ENCODE assay signal across 8 mouse cellular contexts in genomic region chr2:93976436-93977252, GRCm38 (mm10). TPM values are rescaled to one million over a fixed set of nuclear protein-coding genes. Genes with fewer than 3 reads are reported as not detected.
DNase-seq lines count a peak whose midpoint lies in the region; ATAC-seq lines count a peak whose summit lies in the region.

No protein-coding gene starts in this region.

- no peaks in the 10 kb centered on the region for H3K27me3 ChIP-seq in hindbrain, embryonic 16.5 days (replicated peaks; ENCODE audit: control insufficient read depth, insufficient read depth, low read length)

- peak overlapping the region; percentile 73 for H3K9ac ChIP-seq in hindbrain, embryonic 16.5 days (ENCODE audit: low read depth, low read length)

- H3K4me1 ChIP-seq in hindbrain, embryonic 16.5 days (ENCODE audit: control insufficient read depth, insufficient read depth, low read depth, low read length) = peaks cover 23% of the 10 kb centered on the region

- peak overlapping the region; percentile 47 for H3K4me3 ChIP-seq in hindbrain, embryonic 16.5 days (ENCODE audit: low read length)

- ATAC-seq in hindbrain, embryonic 16.5 days = peak; percentile 83
- peak; percentile 78 for ATAC-seq in megakaryocyte-erythroid progenitor cell, adult 5-6 weeks (replicated peaks; ENCODE audit: low FRiP score, low TSS enrichment, poor library complexity, severe bottlenecking)

- 3% methylated on average over 37 of the region's 37 CpGs for WGBS in hindbrain, embryonic 16.5 days

- DNase-seq in NIH3T3 (ENCODE audit: low read depth) (peak; percentile 27), adipocyte (ENCODE audit: low spot score) (no peak)
- DNase-seq in cerebellum, adult 9-10 months = peak; percentile 59
- DNase-seq in gastrocnemius, adult 18-20 months (ENCODE audit: low spot score) = peak; percentile 19
- peak; percentile 61 to 69 for DNase-seq in left cerebral cortex, postnatal 36 days (ENCODE audit: low spot score in 2 of 2)
- peak; percentile 65 for DNase-seq in right cerebral cortex, postnatal 4 days

- peak overlapping the region; percentile 73 for H3K27ac ChIP-seq in hindbrain, embryonic 16.5 days (ENCODE audit: low read depth, low read length)

- H3K9me3 ChIP-seq in hindbrain, embryonic 16.5 days (ENCODE audit: control insufficient read depth, low read length) = no peaks in the 10 kb centered on the region

- intact Hi-C loops in left cerebral cortex, postnatal 36 days (cut with DNase I) = no loop called here

- peak overlapping the region; percentile 86 for H3K4me2 ChIP-seq in hindbrain, embryonic 16.5 days (ENCODE audit: low read length)

- 0 out of 2 replicates have a peak, but pooled peaks cover 11% of the 10 kb centered on the region for H3K36me3 ChIP-seq in hindbrain, embryonic 16.5 days (ENCODE audit: control insufficient read depth, insufficient read depth, low read length)

RNA-seq across cellular contexts. Expression of gene Gm27027, which starts 19.5 kb away (rescaled TPM):
- total RNA-seq in gastrocnemius, adult 18-20 months (2021) = under 1 TPM in 1 of 2 experiments, not detected in 1; 0.64 TPM
- not detected in 2 replicates for polyA plus RNA-seq in hindbrain, embryonic 16.5 days (2015; fragmentation: Nextera tagmentation; extraction: Ambion mirVana)
- total RNA-seq in left cerebral cortex, postnatal 36 days (2021) = 1 to 10 TPM in 1 of 2 experiments, not detected in 1; 1.2 TPM
- total RNA-seq in megakaryocyte-erythroid progenitor cell, adult 5-6 weeks (2014; fragmentation: Nextera tagmentation) = not detected in 2 replicates
- total RNA-seq in megakaryocyte-erythroid progenitor cell, adult 5-6 weeks (2017) = not detected in 2 replicates

RNA-seq across cellular contexts. Expression of gene Gm13889, which starts 19.6 kb away (rescaled TPM):
- 10 to 100 TPM in 1 of 2 experiments, 1 to 10 TPM in 1; 4.8 to 23.7 TPM for total RNA-seq in gastrocnemius, adult 18-20 months (2021)
- 7.1 and 7.4 TPM in 2 replicates for polyA plus RNA-seq in hindbrain, embryonic 16.5 days (2015; fragmentation: Nextera tagmentation; extraction: Ambion mirVana)
- total RNA-seq in left cerebral cortex, postnatal 36 days (2021) = 10 to 100 TPM; 45.1 to 54.3 TPM
- total RNA-seq in megakaryocyte-erythroid progenitor cell, adult 5-6 weeks (2014; fragmentation: Nextera tagmentation) = not detected in 2 replicates
- not detected in 2 replicates for total RNA-seq in megakaryocyte-erythroid progenitor cell, adult 5-6 weeks (2017)

RNA-seq across cellular contexts. Expression of gene Alkbh3, which starts 34.0 kb away (rescaled TPM):
- total RNA-seq in gastrocnemius, adult 18-20 months (2021) = 10 to 100 TPM; 59.3 to 60.1 TPM
- polyA plus RNA-seq in hindbrain, embryonic 16.5 days (2015; fragmentation: Nextera tagmentation; extraction: Ambion mirVana) = 43.6 and 44.7 TPM in 2 replicates
- 10 to 100 TPM; 22.2 to 25.3 TPM for total RNA-seq in left cerebral cortex, postnatal 36 days (2021)
- total RNA-seq in megakaryocyte-erythroid progenitor cell, adult 5-6 weeks (2014; fragmentation: Nextera tagmentation) = 86.0 and 122 TPM in 2 replicates
- total RNA-seq in megakaryocyte-erythroid progenitor cell, adult 5-6 weeks (2017) = 31.9 and 36.9 TPM in 2 replicates

Comparison
In these comparisons a context has a peak if more than half of its experiments do, and no peak if none do; other contexts are left out.
1. RNA of gene Gm13889, which starts 19.6 kb away (total RNA-seq): 45.1 to 54.3 TPM in left cerebral cortex, postnatal 36 days and 4.8 to 23.7 TPM in gastrocnemius, adult 18-20 months; not detected in megakaryocyte-erythroid progenitor cell, adult 5-6 weeks; every median in the first group is over 4 times any median in the second.